Mouse (Mus musculus): ENCODE measurements around the gene Elf3. TPM values are rescaled to one million over a fixed set of nuclear protein-coding genes. Genes with fewer than 3 reads are reported as not detected.
"Not testable (repeated sequence)": the region's sequence is repeated elsewhere in the genome, so short reads cannot be mapped to it uniquely, and the experiment has no call there.

Elf3 gene
- polyA plus RNA-seq, 1 experiment: 4.6 TPM

DNA sequence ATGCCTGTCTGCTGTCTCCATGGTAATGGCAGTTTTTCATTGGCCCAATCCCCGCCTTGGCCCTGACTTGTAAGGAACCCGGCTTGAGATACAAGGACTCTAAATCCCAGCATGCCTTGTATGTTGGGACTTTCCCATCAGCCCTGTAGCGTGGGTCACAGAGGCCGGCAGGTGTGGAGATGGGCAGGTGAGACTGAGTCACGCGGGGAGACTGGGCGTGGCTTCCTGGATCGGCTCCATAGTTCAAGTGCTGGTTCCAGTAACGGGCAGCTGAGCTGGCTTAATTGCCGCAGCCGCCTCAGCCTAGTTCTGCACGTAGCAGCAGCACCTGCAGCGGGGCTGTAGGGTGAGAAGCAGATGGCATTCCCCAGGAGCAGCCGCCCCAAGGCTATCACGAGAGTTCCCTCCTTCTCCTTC, 9.9 kb downstream of the Elf3 start:
- Histone ChIP-seq H3K27me3 (ENCODE audit: control insufficient read depth, insufficient read depth, low read length) (no peaks in the 10 kb centered on the region; the same call in 1 of the 2 replicates), H3K27ac (ENCODE audit: control insufficient read depth, insufficient read depth, low read length) (no peak overlapping the region), H3K4me1 (replicated peaks; ENCODE audit: control insufficient read depth, insufficient read depth, low read length) (no peaks in the 10 kb centered on the region), H3K4me3 (ENCODE audit: control insufficient read depth, insufficient read depth, low read length) (no peak overlapping the region), H3K36me3 (ENCODE audit: control insufficient read depth, insufficient read depth, low read length) (no peaks in the 10 kb centered on the region)
- WGBS: 37% methylated on average over 15 of the region's 15 CpGs
- TF ChIP-seq CTCF (IDR thresholded peaks at IDR 0.05; ENCODE audit: borderline replicate concordance, control insufficient read depth, extremely low read depth, insufficient read depth, low read length, poor library complexity) (no peak), POLR2A (IDR thresholded peaks at IDR 0.05; ENCODE audit: control insufficient read depth, extremely low read depth, insufficient read depth, low read length, poor library complexity) (no peak)
- DNase-seq: no peak

DNA sequence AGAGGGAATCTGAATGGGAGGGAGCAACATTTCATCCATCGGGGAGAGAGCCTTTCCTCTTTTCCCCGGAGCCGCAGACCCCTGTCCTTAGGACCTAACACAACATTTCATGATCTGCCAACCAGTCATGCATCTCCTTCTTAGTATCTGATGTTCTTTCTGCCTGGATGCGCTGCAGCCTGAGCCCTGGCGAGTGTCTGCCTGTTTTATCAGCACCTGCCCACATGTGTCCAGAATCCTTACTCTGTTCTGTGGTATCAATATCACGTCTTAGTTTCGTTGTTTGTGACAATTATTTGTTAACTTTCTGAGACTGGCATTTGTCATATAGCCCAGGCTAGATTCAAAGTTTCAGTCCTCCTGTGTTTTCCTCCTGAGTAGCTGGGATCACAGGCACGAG, 14.4 kb downstream of the Elf3 start:
- Histone ChIP-seq H3K4me1 (replicated peaks; ENCODE audit: control insufficient read depth, insufficient read depth, low read length) (peaks cover 2% of the 10 kb centered on the region; the same call in 1 of the 2 replicates), H3K4me3 (ENCODE audit: control insufficient read depth, insufficient read depth, low read length) (no peak overlapping the region), H3K27me3 (ENCODE audit: control insufficient read depth, insufficient read depth, low read length) (no peaks in the 10 kb centered on the region; the same call in 1 of the 2 replicates), H3K27ac (ENCODE audit: control insufficient read depth, insufficient read depth, low read length) (no peak overlapping the region), H3K36me3 (ENCODE audit: control insufficient read depth, insufficient read depth, low read length) (no peaks in the 10 kb centered on the region)
- DNase-seq: no peak
- TF ChIP-seq CTCF (IDR thresholded peaks at IDR 0.05; ENCODE audit: borderline replicate concordance, control insufficient read depth, extremely low read depth, insufficient read depth, low read length, poor library complexity) (no peak), POLR2A (IDR thresholded peaks at IDR 0.05; ENCODE audit: control insufficient read depth, extremely low read depth, insufficient read depth, low read length, poor library complexity) (no peak)
- 89% methylated on average over 8 of the region's 8 CpGs for WGBS

DNA sequence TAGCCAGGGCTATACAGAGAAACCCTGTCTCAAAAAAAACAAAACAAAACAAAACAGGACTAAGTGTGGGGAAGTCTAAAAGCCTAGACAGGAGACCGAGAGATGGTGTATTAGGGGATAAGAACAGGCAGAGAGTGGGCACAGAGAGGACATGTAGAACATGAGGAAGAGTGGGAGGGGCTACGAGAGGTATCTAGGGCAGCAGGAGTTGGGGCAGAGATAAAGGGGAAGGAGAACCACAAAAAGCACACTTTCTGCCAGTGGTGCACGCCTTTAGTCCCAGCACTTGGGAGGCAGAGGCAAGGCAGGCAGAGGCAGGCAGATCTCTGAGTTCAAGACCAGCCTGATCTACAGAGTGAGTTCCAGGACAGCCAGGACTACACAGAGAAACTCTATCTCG, 18.2 kb downstream of the Elf3 start:
- not testable (repeated sequence) for H3K4me1 ChIP-seq (replicated peaks; ENCODE audit: control insufficient read depth, insufficient read depth, low read length); H3K4me3 ChIP-seq (ENCODE audit: control insufficient read depth, insufficient read depth, low read length); DNase-seq; H3K36me3 ChIP-seq (ENCODE audit: control insufficient read depth, insufficient read depth, low read length); H3K27ac ChIP-seq (ENCODE audit: control insufficient read depth, insufficient read depth, low read length); H3K27me3 ChIP-seq (ENCODE audit: control insufficient read depth, insufficient read depth, low read length)
- WGBS: 73% methylated on average over 4 of the region's 4 CpGs

DNA sequence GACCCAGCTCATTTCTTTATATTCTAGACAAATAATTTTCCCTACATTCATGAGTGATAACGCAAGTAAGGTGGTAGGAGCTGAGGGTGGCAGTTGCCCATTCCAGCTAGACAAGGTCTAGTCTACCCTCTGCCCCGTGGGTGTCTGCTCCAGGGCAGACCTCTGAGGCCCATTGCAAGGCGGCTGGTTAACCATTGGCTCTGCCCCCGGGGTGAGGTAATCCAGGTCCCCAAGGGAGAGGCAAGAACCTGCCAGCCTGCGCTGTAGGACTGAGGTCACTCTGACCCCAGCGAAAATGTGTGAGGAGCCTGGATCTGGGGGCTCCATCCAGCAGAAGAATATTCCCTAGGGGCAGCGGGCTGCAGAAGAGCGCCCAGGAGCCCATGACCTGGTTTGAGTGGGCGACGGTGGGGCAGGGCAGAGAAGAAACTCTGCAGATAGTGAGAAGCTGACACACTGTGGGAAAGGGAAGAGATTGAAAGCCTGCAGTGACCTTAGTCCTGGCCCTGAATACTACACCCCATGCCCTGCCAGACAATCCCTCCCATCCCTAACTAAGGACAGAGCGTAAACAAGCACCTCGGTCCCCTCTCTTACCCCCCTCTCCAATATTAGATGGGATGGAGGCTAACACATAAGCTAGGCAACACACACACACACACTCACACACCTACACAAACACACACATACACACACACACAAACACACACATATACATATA, 21.1 kb downstream of the Elf3 start:
- no peak for DNase-seq
- Histone ChIP-seq H3K4me3 (ENCODE audit: control insufficient read depth, insufficient read depth, low read length) (no peak overlapping the region), H3K36me3 (ENCODE audit: control insufficient read depth, insufficient read depth, low read length) (no peaks in the 10 kb centered on the region), H3K27me3 (ENCODE audit: control insufficient read depth, insufficient read depth, low read length) (no peaks in the 10 kb centered on the region), H3K4me1 (replicated peaks; ENCODE audit: control insufficient read depth, insufficient read depth, low read length) (peaks cover 2% of the 10 kb centered on the region; the same call in 1 of the 2 replicates), H3K27ac (ENCODE audit: control insufficient read depth, insufficient read depth, low read length) (no peak overlapping the region)
- TF ChIP-seq CTCF (IDR thresholded peaks at IDR 0.05; ENCODE audit: borderline replicate concordance, control insufficient read depth, extremely low read depth, insufficient read depth, low read length, poor library complexity): no peak
- TF ChIP-seq POLR2A (IDR thresholded peaks at IDR 0.05; ENCODE audit: control insufficient read depth, extremely low read depth, insufficient read depth, low read length, poor library complexity): no peak
- WGBS: 91% methylated on average over 12 of the region's 12 CpGs

DNA sequence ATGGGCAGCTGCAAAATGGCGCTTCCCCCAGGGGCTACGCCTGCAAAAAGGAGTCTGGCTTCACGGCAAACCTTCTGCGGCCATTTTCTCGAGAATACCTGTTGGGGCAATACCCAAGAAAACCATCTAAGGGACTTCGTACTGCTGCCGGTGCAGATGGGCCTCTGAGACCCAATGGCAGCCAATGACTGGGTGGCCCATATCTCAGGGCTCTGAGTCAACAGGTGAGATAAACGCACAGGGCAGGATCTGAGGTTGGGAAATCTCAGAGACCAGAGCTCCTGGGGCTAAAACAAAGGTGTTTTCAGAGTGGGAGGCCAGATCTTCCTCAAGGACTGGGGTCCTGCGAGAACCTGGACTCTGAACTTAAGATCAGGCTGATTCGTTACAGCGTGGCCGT, 23.6 kb downstream of the Elf3 start:
- no peaks in the 10 kb centered on the region for H3K27me3 ChIP-seq (ENCODE audit: control insufficient read depth, insufficient read depth, low read length)
- H3K4me3 ChIP-seq (ENCODE audit: control insufficient read depth, insufficient read depth, low read length): no peak overlapping the region
- TF ChIP-seq CTCF (IDR thresholded peaks at IDR 0.05; ENCODE audit: borderline replicate concordance, control insufficient read depth, extremely low read depth, insufficient read depth, low read length, poor library complexity) (no peak), POLR2A (IDR thresholded peaks at IDR 0.05; ENCODE audit: control insufficient read depth, extremely low read depth, insufficient read depth, low read length, poor library complexity) (no peak)
- no peaks in the 10 kb centered on the region for H3K36me3 ChIP-seq (ENCODE audit: control insufficient read depth, insufficient read depth, low read length)
- no peak for DNase-seq
- no peak overlapping the region for H3K27ac ChIP-seq (ENCODE audit: control insufficient read depth, insufficient read depth, low read length)
- 94% methylated on average over 12 of the region's 12 CpGs for WGBS
- H3K4me1 ChIP-seq (replicated peaks; ENCODE audit: control insufficient read depth, insufficient read depth, low read length): no peaks in the 10 kb centered on the region

DNA sequence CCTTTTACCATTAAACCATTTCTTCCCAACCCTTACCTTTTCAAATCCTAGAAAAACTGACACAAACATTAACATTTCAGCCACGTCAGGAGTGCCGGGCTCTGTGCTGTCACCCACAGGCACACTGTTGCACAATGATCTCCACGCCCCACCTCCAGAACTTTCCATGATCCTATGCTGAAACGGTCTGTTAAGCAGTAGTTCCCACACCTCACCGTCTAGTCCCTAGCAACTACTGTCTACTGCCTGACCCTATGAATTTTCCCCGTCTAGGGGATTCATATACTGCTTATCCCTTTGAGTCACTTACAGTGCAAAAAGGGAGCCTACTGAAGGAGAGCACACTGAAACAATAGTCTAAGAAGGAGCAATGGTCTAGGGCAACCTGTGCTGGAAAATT, 24.4 kb downstream of the Elf3 start:
- TF ChIP-seq CTCF (IDR thresholded peaks at IDR 0.05; ENCODE audit: borderline replicate concordance, control insufficient read depth, extremely low read depth, insufficient read depth, low read length, poor library complexity): no peak
- TF ChIP-seq POLR2A (IDR thresholded peaks at IDR 0.05; ENCODE audit: control insufficient read depth, extremely low read depth, insufficient read depth, low read length, poor library complexity): no peak
- Histone ChIP-seq H3K36me3 (ENCODE audit: control insufficient read depth, insufficient read depth, low read length) (no peaks in the 10 kb centered on the region), H3K27me3 (ENCODE audit: control insufficient read depth, insufficient read depth, low read length) (no peaks in the 10 kb centered on the region), H3K4me3 (ENCODE audit: control insufficient read depth, insufficient read depth, low read length) (no peak overlapping the region), H3K27ac (ENCODE audit: control insufficient read depth, insufficient read depth, low read length) (no peak overlapping the region), H3K4me1 (replicated peaks; ENCODE audit: control insufficient read depth, insufficient read depth, low read length) (no peaks in the 10 kb centered on the region)
- WGBS: 96% methylated on average over 6 of the region's 6 CpGs
- DNase-seq: no peak

DNA sequence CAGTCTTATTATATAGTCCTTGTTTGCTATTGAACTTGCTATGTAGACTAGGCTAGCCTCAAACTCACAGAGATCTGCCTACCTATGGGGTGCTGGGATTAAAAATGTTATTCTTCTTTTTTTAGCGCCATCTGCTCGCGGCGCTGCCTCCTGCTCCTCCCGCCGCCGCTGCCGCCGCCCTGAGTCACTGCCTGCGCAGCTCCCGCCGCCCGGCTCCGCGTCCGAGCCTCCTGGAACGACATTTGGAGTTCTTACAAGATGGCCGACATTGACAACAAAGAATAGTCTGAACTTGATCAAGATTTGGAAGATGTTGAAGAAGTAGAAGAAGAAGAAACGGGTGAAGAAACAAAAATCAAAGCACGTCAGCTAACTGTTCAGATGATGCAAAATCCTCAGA, 26.5 kb downstream of the Elf3 start:
- H3K4me3 ChIP-seq (ENCODE audit: control insufficient read depth, insufficient read depth, low read length); DNase-seq; H3K4me1 ChIP-seq (replicated peaks; ENCODE audit: control insufficient read depth, insufficient read depth, low read length); H3K36me3 ChIP-seq (ENCODE audit: control insufficient read depth, insufficient read depth, low read length); H3K27me3 ChIP-seq (ENCODE audit: control insufficient read depth, insufficient read depth, low read length); H3K27ac ChIP-seq (ENCODE audit: control insufficient read depth, insufficient read depth, low read length): not testable (repeated sequence)
- WGBS: 85% methylated on average over 20 of the region's 20 CpGs

All from thymus, adult 2 months (tissue).